ENCODE assay signal across 36 mouse cellular contexts in the genomic region with DNA sequence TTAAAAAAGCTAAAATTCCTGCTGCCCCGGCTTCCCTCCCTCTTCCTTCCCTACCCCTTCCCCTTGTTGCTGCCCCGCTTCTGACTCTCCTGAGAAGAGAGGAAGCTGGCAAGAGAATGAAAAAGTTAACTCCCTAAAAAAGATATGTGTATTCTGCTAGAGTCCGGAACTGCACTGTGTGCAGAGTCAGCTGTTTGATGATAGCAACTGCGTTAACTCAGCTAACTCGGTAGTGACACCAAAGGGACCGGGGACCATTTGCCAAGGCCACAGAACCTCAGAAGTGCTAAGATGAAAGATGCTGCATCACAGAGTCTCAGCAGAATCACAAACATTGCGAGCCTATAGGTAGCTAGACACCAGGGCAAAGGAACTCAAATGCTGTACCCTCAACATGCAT. TPM values are rescaled to one million over a fixed set of nuclear protein-coding genes. Genes with fewer than 3 reads are reported as not detected.
"Had no signal": no experiment of that assay in that cellular context is flagged by ENCODE, and none has a peak within 500 bp of the region (broad histone marks: within the 10 kb centered on the region; RNA-seq: fewer than 3 reads in every experiment).

No protein-coding gene starts in this region.

- H3K4me3 ChIP-seq: embryonic facial prominence, embryonic 12.5 days; embryonic facial prominence, embryonic 13.5 days; embryonic facial prominence, embryonic 15.5 days; erythroblast, embryonic 14.5 days; forebrain, embryonic 12.5 days; forebrain, embryonic 13.5 days; forebrain, embryonic 15.5 days; gastrocnemius, adult 2 months; heart, adult 2 months had no signal

- ATAC-seq: forebrain, embryonic 13.5 days; forebrain, embryonic 14.5 days; forebrain, embryonic 15.5 days; forebrain, embryonic 16.5 days; forebrain, postnatal 0 days had no signal

- H3K36me3 ChIP-seq: forebrain, embryonic 15.5 days had no signal

- H3K27ac ChIP-seq: embryonic facial prominence, embryonic 13.5 days; forebrain, embryonic 12.5 days; forebrain, embryonic 13.5 days; forebrain, embryonic 15.5 days; gastrocnemius, adult 2 months; heart, adult 2 months had no signal

- H3K9ac ChIP-seq: embryonic facial prominence, embryonic 12.5 days; embryonic facial prominence, embryonic 15.5 days; forebrain, embryonic 12.5 days; forebrain, embryonic 13.5 days; forebrain, embryonic 15.5 days; forebrain, postnatal 0 days had no signal

- DNase-seq: cerebellum, adult 8-10 months; cerebellum, adult 9-10 months; cerebellum, adult 9-11 months; cerebellum, postnatal 10 days; cerebellum, postnatal 14 days; cerebellum, postnatal 25 days; cerebellum, postnatal 36 days; embryo, embryonic 11 days; forebrain, postnatal 0 days; gastrocnemius, adult 2 months; gastrocnemius, postnatal 10 days; gastrocnemius, postnatal 14 days; gastrocnemius, postnatal 25 days; gastrocnemius, postnatal 36 days; heart, adult 11 months; heart, adult 18-20 months; heart, adult 2 months had no signal

- H3K4me2 ChIP-seq: embryonic facial prominence, embryonic 12.5 days; embryonic facial prominence, embryonic 13.5 days; embryonic facial prominence, embryonic 15.5 days; forebrain, embryonic 12.5 days had no signal

- H3K9me3 ChIP-seq: embryonic facial prominence, embryonic 10.5 days; embryonic facial prominence, embryonic 12.5 days; embryonic facial prominence, embryonic 13.5 days; embryonic facial prominence, embryonic 15.5 days; forebrain, embryonic 10.5 days; forebrain, embryonic 12.5 days; forebrain, embryonic 13.5 days; forebrain, embryonic 15.5 days had no signal

- H3K27me3 ChIP-seq: embryonic facial prominence, embryonic 12.5 days; embryonic facial prominence, embryonic 13.5 days; embryonic facial prominence, embryonic 15.5 days; forebrain, embryonic 13.5 days; forebrain, embryonic 15.5 days had no signal

RNA-seq across cellular contexts. Expression of a gene that starts 30.0 kb away (rescaled TPM):
- total RNA-seq: common myeloid progenitor, adult 5-6 weeks; granulocyte monocyte progenitor cell, adult 5-6 weeks had no signal
- polyA plus RNA-seq: erythroblast, embryonic 14.5 days had no signal

RNA-seq across cellular contexts. Expression of a gene that starts 31.4 kb away (rescaled TPM):
- total RNA-seq: common myeloid progenitor, adult 5-6 weeks; granulocyte monocyte progenitor cell, adult 5-6 weeks had no signal

RNA-seq across cellular contexts. Expression of a gene that starts 35.7 kb away (rescaled TPM):
- total RNA-seq: common myeloid progenitor, adult 5-6 weeks; gastrocnemius, adult 18-20 months; gastrocnemius, adult 2 months; gastrocnemius, adult 8-10 months; gastrocnemius, postnatal 10 days; gastrocnemius, postnatal 14 days; gastrocnemius, postnatal 25 days; gastrocnemius, postnatal 36 days; gastrocnemius, postnatal 4 days; granulocyte monocyte progenitor cell, adult 5-6 weeks; heart, adult 18-20 months; heart, adult 2 months had no signal
- polyA plus RNA-seq: embryonic facial prominence, embryonic 10.5 days; embryonic facial prominence, embryonic 11.5 days; embryonic facial prominence, embryonic 12.5 days; embryonic facial prominence, embryonic 13.5 days; embryonic facial prominence, embryonic 15.5 days; erythroblast, embryonic 14.5 days; forebrain, embryonic 10.5 days; forebrain, embryonic 11.5 days; forebrain, embryonic 12.5 days; forebrain, embryonic 15.5 days; forebrain, postnatal 0 days; gonadal fat pad, adult 2 months; heart, adult 2 months had no signal
